Mouse (Mus musculus): ENCODE data around the gene Spns2.
"Not testable (repeated sequence)": the region's sequence is repeated elsewhere in the genome, so short reads cannot be mapped to it uniquely, and the experiment has no call there.

Gene Spns2

DNA sequence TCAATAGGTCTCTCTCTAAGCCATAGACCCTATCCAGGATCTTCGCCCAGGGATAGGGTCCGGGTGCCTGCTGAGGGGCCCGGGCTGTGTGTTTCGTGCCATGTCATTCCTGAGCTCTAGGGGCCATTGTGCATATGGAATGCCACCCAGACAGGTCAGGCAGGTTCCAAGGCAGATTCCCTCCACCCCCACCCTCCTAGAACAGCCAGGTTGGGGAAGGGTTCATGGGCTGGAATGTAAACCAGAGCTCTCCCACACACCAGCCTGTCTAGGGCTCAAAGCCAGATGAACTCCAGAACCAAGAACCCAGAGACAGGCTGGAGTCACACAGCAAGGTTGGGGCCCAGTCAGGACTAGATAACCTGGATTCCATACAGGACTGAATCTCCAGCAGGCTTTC is 16.2 kb downstream of the Spns2 start:
- DNase-seq (ENCODE audit: low spot score in 2 of 2), result no peak

DNA sequence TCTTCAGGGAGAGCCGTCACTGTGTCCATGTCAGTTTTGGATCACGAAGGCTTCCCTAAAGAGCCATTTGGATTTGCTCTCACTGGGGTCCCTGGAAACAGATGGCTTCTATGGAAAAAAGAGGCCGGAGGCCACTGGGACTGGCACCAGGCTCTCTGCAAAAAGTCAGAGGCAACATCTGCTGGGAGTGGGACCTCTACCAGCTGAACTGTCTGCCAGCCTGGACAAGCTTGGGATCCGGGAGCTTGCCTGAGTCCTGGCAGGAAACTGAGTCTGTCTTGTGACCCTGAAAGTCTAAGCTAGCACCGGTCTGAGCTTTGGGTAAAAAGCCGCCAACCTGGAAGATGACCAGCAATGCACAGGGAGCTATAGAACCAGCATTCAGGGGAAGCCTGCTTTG is 18.3 kb downstream of the Spns2 start:
- DNase-seq (ENCODE audit: low spot score in 2 of 2), result no peak

DNA sequence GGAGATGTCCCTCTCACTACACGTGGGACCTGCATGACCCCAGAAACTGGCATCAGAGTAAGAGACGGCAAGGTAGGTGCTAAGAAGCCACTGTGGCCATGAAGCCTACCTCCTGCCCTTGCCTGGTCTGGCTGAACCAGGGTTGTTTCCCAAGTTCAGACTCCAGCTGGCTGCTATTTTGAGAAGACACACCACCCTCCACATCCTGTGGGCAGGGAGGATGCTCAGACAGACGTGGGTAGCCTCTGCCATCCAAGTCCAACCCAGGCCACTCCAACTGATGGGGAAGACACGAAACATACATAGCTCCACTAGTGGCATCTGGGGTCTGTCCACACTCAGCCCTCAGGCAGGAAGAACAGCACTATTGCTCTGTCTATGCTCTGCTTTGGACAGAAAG is 19.7 kb downstream of the Spns2 start:
- DNase-seq (ENCODE audit: low spot score in 2 of 2), result no peak

DNA sequence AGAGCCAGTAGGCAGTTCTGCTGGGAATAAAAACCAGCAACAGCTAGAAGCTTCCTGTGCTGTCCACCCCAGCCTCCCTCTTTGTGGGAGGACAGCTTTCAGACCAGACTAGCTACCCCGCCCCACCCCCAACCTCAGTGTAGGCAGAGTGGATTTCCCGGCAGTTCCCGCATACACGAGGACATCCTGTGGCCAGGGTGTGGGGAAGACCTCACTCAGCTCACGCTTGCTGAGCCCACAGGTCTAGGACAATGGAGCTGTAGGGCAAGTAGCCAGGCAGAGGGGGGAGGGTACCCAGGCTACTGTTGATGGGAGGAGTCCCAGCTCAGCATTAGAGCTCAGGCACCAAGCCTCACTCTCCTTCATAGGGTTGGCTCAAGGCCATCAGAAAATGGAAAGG is 20.5 kb downstream of the Spns2 start:
- peak; percentile 41 to 42 for DNase-seq (ENCODE audit: low spot score in 2 of 2)

DNA sequence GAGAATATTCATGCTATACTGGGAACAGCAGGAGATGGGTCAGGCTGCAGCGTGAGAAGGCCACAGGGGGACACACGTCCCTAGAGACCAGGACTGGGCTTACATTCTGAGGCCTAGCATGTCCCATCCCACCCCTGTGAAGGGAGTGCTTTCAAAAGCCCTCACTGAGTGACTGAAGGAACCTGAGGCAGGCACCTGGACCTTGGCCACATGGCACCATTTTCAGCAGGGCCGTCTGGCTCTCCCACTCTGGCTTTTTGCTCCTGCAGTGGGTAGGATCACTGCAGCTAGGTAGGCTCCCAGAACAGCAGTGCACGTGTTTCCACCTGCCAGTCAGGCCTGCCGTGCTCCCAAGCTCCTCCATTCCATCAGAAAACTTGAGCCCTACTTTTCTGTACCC is 21.2 kb downstream of the Spns2 start:
- no peak for DNase-seq (ENCODE audit: low spot score in 2 of 2)

DNA sequence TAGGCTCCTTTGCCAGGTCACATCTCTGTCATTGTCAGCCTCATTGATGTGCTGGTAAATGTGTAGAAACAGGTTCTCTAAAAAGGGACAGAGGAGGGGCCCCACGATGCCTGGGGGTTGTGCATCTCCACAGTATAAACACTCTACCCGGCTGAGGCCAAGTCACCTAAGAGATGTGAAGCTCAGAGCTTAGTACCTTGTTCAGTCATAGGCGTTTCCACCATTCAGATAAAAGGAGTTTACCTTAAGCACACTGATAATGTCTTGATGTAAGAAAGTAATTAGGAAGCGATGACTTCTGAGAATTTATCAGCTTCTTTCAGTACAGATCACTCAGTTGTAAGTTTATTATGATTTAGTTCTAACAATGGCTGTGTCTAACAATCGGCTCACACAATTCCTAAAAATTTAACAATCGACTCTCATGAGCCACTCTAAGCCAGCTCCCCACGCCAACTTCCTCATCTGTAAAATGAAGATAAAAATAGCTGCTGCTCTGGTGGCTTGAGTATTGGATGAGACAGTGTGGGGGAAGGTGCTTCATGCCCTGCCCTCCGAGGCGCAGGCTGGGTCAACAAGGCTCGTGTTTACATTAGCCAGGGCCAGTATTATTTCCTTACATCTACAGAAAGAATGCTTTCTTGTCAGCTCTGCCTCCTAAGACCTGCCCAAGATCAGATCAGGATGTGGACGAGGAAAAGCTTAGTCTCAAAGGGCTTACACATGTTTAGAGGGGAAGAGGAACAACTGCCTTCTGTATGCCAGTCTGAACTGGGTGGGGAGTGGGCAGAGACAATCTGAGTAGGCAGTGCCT is 22.8 kb downstream of the Spns2 start:
- peak; percentile 64 to 66 for DNase-seq (ENCODE audit: low spot score in 2 of 2)

DNA sequence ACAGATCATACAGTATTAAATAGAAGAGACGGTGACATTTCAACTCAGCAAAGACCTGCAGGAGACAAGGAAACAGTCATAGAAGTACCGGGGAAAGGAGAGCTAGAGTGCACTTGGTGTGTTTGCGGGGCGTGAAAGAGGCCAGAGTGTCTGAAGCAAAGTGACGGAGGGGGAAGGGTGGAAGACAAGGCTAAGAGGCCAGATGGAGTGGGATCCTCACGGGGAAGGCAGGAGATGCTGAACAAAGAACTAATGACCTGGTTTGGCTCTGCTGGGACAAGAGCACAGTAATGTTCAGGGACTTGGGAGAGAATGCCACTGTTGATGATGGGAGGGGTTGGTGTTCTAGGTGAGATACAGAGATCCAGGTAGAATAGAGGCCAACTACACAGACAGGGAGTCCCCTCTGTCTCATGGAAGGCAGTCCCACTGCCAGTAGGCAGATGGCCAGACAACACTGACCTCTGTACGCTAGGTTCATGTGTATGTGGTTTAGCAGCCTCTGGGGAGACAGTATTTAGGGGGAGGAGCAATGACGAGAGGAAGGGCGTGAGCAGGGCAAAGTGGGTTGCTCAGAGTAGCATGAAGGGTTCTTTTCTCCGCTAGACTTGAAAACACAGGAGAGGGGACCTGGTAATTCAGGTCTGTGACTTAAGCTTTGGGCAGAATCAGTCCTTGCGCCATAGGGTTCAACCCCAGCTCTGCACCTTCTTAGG is 23.6 kb downstream of the Spns2 start:
- DNase-seq (ENCODE audit: low spot score in 2 of 2), result peak; percentile 87 to 89

DNA sequence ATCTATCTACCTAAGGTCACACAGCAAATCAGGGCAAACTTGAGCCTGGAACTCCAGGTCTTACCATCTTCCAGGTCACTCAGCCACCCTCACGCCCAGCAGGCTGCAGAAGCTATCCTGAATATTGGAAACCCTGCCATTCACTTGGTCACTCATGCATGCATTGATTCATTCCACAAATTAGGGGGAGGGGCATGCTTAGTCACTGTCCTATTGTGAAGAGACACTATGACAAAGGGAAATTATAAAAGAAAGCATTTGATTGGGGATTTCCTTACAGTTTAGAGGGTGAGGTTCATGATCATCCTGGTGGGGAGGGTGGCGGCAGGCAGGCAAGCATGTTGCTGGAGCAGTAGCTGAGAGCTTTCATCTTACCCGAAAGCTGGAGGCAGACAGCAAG is 24.9 kb downstream of the Spns2 start:
- no peak for DNase-seq (ENCODE audit: low spot score in 2 of 2)

DNA sequence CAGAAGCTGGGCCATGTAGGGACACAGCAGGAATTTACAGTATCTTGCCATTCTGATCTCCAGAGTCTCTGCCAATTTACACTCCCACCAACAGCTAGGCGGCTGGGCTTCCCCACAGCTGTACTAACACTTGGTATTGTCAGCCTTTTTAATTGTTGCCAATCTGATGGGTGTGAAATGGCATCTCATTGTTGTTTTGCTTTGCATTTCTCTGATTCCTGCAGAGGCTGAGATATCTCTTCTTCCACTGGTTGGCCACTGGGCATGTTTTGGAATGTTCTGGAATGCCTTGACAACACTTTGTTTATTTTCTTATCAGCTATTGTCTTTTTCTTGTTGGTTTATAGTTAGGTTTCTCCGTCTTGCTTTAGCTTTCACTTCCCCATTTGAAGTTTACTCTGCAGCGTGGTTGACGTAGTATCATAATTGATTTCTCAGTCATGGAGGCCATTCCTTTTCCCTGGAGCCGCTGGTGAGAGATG is 28.2 kb downstream of the Spns2 start:
- peak; percentile 32 to 47 for DNase-seq (ENCODE audit: low spot score in 2 of 2)

DNA sequence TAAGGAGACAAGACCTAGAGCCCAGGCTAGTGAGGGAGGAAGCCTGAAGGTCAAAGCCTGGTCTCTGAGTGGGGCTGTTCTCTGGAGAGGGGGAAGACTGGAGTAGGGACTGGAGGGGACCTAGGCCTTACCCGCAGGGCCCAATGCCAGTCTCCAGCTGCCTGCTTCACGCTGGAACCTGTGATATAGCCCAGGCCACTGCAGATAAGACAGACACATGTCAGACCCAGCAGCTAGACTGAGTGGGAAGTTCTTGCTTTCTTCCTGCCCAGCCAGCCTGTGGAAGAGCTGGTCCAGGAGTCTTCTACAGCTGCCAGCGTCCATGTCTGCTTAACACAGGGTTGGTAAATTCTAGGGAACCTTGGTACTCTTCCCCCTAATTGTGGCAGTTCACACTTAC is 31.2 kb downstream of the Spns2 start:
- DNase-seq (ENCODE audit: low spot score in 2 of 2), result no peak

DNA sequence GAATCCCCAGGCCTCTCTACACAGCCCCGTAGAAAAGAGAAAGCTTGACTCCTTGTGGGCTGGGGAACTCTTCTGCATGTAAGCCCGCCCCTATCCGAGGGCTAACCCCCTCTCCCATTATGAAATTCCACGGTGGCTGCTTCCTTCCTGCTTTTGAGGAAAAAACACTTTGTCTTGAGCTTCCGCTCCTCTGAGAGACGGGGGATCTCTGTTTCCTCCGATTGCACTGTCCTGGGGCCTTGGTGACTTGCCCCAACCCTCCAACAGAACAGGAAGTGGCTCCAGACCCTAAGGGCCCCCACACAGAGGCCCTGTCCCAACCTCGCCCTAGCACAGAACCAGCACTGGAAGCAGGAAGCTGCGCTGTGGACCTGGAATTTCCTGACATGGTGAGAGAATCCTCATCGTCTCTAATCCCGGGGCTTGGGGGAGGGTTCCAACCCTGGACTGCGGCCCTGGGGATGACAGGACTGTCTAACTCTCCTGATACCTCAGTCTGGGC is 31.7 kb downstream of the Spns2 start:
- DNase-seq (ENCODE audit: low spot score in 2 of 2), result no peak

DNA sequence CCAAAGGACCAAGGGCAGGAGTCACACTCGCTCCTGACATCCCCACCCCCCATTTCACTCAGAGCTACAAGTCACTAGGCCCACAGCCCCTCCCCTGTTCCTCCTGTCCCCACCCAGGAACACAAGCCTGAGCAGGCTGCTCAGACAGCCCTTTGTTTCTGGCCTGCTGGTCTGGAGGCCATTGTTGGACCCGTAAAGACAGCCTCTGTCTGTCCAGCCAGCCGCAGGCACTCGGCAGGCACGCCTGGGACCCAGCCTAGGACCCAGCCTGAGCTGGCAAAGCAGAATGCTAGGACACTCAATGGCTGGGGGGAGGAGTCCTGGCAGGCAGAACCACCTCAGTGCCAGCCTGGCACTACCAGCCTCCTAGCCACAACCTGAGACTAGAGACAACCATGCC is 34.0 kb downstream of the Spns2 start:
- DNase-seq (ENCODE audit: low spot score in 2 of 2), result no peak

DNA sequence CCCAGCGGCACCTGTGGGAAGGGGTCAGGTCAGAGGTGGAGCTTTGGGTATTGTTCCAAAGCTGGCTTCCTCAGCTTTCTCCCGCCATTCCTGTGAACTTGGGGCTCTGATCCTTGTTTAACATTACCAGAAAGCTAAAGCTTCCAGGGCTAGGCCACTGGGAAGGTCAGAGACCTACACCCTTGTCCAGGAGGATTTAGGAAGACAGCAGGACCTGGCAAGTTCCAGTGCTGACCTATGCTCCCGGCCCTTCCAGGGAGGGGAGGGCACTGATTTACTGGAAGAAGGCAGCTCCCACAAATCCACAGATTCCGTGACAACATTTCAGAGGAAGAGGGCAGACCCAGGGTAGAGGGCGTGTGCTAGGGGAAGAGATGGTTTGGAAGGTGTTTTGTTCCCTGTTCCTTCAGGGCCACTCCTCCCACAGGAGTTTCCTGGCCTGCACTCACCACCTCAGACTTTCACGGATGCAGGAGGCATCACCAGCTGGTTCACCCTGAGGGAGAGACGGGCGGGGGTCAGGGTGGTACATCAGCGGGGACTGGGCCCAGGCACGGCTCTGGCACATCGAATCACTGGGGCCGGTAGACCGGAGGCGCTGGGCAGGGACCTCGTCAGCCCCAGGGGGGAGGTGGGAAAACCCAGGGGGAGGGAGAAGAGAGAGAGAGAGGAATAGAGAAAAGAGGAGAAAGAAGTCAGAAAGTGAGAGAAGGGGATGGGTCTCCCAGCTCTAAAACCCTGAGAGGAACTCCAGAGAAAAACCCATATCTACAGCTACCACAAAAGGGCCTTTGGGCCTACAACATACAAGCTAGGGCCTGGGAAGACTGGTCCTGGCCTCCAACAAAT is 36.4 kb downstream of the Spns2 start:
- DNase-seq (ENCODE audit: low spot score in 2 of 2), result no peak

DNA sequence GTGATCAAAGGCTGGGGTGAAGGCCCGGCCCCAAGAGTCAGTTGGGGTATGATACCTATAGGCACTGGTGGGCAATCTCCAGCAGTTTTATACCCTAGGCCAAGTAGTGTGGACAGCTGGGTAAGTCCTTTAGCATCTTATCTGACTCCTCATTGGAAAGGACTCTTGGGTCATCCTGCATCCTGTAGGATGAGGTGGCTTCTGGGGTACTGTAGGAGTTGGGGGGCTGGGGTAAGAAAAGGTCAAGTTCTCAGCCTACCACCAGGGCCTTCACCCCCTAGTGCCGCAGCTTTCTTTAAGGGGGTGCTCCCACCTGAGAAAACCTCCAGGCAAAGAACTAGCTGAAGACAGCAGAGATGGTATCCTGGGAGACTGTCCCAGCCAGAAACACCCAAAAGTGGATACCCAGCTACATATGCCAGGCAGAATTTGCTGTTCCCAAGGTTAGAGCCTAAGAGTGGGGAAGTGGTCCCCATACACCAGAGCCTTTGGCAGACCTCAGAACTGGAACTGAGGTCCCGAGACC is 37.5 kb downstream of the Spns2 start:
- DNase-seq (ENCODE audit: low spot score in 2 of 2), result no peak

DNA sequence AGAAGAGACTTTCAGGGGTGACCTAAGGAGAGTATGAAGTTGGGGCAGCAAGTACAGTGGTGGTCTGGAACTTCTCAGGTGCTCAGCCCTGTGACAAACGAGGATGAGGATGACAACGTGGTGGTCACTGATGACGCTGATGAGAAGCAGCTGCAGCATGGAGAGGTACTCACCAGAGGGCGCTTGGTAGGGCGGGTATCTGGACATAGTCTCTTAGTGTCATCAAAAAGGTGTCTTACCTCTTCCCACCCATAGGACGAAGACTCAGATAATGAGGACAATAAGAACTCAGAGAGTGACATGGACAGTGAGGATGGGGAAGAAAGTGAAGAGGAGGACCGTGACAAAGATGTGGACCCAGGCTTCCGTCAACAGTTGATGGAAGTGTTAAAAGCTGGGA is 42.2 kb downstream of the Spns2 start:
- DNase-seq (ENCODE audit: low spot score in 2 of 2), result no peak

DNA sequence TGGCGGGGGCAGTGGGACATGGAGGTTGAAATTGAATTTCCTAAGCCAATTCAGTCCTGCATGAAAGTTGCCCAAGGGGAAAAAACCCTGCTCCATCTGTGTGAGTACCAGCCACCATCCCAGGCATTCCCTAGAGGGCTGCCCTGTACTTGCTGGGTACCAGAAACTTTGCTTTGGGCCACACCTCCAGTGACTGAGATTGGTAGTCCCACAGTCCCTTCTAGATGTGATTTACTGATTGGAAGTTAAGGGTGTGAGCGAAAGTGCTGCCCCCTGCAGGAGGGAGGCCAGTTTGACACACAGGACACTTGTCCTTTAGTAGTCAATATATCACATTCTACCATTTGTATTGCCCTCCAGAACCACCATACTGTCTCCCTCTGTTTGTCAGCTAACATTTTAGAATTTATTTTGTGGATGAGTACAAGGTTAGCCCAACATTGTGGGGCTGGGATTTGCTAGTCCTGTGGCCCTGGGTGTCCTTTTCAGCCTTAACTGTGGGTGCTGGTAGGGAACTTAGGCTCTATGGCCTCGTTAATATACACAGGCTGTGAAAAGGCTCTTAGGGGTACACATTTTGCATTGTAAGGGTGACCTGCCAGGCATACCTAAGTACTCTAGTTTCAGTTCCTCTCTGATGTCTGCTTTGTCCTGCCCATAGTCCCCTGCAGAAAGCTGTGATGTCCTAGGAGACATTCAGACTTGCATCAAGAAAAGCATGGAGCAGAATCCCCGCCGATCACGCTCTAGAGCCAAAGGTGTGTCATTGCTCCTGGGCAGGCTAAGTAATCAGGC is 43.2 kb downstream of the Spns2 start:
- DNase-seq (ENCODE audit: low spot score in 2 of 2), result peak; percentile 74 to 80

DNA sequence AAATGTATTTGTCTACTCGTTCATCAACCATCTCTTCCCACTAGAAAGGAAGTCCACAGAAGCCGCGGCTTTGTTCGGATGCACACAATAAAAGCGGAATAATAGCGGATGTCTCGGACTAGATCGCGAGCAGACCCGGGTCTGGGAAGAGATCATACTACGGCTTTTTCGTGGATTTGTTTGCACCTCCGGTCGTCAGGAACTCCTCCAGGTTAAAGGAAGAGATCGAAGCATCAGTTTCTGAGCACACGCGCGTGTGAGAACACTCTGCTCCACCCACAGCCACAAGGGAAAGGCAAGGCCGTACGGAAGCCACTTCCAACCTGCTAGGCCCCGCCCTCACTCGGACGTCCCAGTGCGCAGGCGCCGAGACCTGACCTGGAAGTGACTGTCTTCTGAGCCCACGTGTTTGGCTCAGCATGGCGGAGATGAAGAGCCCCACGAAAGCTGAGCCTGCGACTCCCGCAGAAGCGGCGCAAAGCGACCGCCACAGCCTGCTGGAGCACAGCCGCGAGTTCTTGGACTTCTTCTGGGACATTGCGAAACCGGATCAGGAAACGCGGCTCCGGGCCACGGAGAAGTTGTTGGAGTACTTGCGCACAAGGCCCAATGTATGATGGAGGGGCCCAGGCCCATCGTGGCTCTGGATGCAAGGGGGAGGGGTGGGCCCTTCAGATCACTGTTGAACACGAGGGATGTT is 48.6 kb downstream of the Spns2 start, which contains the start of gene Mybbp1a:
Gene Mybbp1a, plus strand, starts transcription at position 391 of the 700 bp plus-strand sequence.
- peak; percentile 97 for DNase-seq (ENCODE audit: low spot score in 2 of 2)

DNA sequence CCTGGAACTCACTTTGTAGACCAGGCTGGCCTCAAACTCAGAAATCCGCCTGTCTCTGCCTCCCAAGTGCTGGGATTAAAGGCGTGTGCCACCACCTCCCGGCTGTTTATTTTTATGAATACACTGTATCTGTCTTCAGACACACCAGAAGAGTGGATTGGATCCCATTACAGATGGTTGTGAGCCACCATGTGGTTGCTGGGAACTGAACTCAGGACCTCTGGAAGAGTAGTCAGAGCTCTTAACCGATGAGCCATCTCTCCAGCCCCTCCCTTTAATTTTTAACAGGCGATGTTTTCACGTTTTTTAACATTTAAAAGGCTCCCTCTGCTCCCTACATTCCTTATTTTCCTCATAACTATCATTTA is 49.1 kb downstream of the Spns2 start:
- not testable (repeated sequence) for DNase-seq (ENCODE audit: low spot score in 2 of 2)

DNA sequence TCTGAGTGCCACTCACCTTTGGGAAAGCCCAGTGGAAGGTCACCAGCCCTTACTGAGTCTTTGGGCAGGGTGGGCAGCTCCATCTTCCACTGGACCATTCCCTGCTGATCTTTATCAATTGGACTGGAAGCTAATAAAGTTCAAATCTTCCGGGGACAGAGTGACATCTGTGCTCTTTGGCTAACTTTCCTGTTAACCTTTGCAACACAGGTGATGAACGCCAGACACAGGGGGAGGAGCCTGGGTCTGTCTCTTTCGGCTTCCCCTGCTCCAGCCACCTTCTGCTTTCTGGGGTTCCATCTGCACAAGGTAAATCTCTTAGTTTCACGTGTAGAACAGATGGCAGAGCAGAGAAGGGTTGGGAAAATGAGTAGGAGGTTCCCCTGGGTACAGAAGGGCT is 51.3 kb downstream of the Spns2 start:
- DNase-seq (ENCODE audit: low spot score in 2 of 2), result no peak

Data from spleen, postnatal 36 days (tissue).